Mouse (Mus musculus): Measurements from ENCODE around the gene Sowahd.
"Not testable (repeated sequence)": the region's sequence is repeated elsewhere in the genome, so short reads cannot be mapped to it uniquely, and the experiment has no call there.

Sowahd gene

DNA sequence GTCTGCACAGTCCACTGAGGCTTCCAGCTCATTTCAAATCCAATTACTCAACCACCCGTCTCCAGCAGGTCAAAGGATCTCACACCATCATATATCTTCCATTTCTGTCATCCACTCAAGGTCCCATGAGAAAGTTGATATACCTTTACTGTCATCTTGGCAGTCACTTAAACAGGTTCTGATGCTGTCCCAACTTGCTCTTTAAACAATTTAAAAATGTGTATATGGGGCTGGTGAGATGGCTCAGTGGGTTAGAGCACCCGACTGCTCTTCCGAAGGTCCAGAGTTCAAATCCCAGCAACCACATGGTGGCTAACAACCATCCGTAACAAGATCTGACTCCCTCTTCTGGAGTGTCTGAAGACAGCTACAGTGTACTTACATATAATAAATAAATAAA, 31.7 kb downstream of the Sowahd start:
- not testable (repeated sequence) for H3K27me3 ChIP-seq (ENCODE audit: control insufficient read depth, insufficient read depth, low read length, poor library complexity, severe bottlenecking); H3K36me3 ChIP-seq (ENCODE audit: control insufficient read depth, insufficient read depth, low read length, poor library complexity, severe bottlenecking); DNase-seq (ENCODE audit: low read depth, low spot score)

DNA sequence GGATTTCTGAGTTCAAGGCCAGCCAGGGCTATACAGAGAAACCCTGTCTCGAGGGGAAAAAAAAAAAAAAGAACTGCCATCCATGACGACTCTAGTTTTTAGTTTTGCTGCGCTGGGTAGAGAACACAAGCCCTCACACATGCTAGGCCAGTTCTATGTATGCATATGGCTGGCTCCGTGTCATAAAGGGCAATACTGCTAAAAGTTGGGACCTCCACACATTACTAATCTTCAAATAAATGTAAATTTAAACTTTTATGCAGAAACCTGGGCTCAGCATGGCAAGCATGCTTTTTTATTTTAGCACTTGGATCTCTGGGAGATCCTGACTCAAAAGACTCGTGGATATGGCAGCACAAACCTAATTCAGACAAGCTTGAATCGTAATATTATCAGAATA, 32.5 kb downstream of the Sowahd start:
- no peak for DNase-seq (ENCODE audit: low read depth, low spot score)
- no peaks in the 10 kb centered on the region for H3K27me3 ChIP-seq (ENCODE audit: control insufficient read depth, insufficient read depth, low read length, poor library complexity, severe bottlenecking)

DNA sequence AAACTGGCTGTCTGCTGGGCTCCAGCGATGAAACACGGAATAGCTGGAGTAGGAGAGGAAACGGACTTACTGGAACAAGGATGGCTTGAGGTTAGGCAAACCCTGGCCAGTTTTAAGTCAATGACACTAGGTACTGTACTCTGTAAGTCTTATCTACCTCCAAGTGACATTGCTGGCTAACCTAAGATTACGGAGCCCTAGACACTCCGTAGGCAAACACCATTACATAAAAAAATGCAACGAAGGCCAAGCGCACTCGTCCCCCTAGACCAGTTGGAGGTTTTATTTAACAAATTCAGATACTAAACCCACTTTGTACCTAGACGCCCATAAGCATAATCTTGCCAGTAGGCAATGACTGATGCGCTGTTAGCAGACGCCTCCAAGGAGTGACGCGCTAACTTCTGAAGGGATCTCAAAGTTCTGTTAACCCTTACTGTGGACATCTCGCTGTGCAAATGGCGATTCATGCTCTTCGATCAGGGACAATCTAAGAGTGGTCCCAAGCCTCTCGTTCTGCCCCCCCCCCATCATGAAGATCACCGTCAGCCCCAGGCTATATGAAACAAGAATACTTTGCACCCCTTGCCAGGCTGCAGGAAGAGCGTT, 35.8 kb downstream of the Sowahd start:
- Histone ChIP-seq H3K36me3 (ENCODE audit: control insufficient read depth, insufficient read depth, low read length, poor library complexity, severe bottlenecking) (no peaks in the 10 kb centered on the region), H3K27me3 (ENCODE audit: control insufficient read depth, insufficient read depth, low read length, poor library complexity, severe bottlenecking) (no peaks in the 10 kb centered on the region)
- DNase-seq (ENCODE audit: low read depth, low spot score): no peak

More for the DNA sequence above, 32.5 kb downstream of the Sowahd start:
- no peaks in the 10 kb centered on the region for H3K36me3 ChIP-seq (ENCODE audit: control insufficient read depth, insufficient read depth, low read length, poor library complexity, severe bottlenecking)

DNA sequence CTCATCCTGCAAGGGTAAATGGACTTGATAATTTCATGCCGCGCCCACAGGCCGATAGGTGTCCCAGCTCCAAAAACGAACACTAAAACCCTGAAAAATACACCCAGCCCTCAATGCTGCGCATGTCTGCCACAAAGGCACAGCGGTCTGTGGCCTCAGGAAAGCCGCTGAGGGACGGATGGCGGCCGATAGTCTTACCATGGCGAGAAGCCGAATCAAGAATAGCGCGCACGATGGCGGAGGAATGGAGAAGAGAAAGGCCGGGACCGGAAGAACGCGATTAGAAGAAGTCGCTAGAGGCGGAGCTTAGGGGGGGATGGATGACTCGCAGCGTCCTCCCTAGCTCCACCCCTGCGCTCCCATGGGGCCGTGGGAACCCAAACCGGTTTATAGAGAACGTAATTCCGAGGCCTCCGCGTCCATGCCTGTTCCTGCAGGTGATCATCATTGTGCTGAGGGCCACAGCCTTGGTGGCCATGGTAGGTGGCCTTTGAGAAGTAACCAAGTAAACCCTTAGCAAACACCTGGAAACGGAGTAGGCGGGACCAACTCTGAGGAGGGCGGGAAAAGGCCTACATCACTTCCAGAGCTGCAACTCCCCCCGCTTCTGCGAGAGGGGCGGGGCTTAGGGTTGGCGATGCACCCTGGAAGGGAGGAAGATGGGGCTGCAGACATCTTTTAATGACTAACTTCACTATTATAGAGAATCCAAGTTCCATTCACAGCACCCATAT, 36.4 kb downstream of the Sowahd start, which contains the start of gene Rpl39:
TSS of gene Rpl39 (minus strand) at position 476 of the 734 bp plus-strand sequence.
- H3K27me3 ChIP-seq (ENCODE audit: control insufficient read depth, insufficient read depth, low read length, poor library complexity, severe bottlenecking): no peaks in the 10 kb centered on the region
- peak; percentile 93 for DNase-seq (ENCODE audit: low read depth, low spot score)
- H3K36me3 ChIP-seq (ENCODE audit: control insufficient read depth, insufficient read depth, low read length, poor library complexity, severe bottlenecking): no peaks in the 10 kb centered on the region

DNA sequence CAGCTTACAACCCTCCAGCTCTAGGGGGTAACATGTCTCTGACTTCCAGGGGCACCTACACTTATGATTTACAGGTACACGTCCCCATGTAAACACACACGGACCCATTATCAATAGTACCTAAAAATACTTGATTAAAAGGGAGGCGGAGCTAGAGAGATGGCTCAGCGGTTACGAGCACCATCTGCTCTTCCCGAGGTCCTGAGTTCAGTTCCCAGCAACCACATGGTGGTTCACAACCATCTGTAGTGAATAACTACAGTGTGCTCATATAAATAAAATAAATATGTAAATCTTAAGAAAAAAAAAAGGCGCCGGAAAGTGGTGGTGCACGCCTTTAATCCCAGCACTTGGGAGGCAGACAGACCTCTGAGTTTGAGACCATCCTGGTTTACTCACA, 37.0 kb downstream of the Sowahd start:
- Histone ChIP-seq H3K36me3 (ENCODE audit: control insufficient read depth, insufficient read depth, low read length, poor library complexity, severe bottlenecking) (no peaks in the 10 kb centered on the region), H3K27me3 (ENCODE audit: control insufficient read depth, insufficient read depth, low read length, poor library complexity, severe bottlenecking) (no peaks in the 10 kb centered on the region)
- DNase-seq (ENCODE audit: low read depth, low spot score): no peak

DNA sequence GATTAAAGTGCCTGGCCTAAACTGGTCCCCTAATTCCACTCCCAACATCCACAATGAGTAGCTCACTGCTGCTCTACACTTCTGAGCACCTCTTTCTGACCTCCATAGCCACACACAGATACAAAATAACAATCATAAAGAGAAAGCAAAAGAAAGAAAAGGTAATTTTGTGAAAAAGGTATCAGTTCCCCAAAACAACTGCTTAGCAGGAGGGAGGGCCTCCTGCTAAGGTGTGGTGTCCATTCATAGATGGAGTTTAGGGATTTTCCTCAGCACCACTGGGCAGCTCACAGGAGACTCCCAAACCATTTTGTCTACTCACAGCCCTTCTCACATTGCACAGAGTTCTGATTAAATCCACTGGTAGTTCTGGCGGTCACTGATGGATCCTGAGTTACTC, 40.1 kb downstream of the Sowahd start:
- peak; percentile 28 for DNase-seq (ENCODE audit: low read depth, low spot score)

DNA sequence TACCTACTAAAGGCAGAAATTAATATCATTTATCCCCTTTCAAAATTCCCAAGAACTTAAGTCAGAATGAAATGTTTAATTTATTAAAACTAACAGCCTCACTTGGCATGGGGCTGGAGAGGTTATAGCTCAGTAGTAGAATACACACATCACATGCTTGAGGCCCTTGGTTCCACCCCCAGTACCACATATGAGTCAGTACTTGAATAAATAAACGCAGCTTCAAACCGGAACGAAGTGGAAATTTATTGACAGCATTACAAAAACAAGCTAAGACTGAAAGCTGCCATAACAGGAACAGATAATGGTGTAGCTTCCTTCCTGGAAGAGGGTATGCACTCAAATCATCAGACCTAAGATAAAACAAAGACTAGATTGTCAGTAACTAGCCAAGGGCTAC, 42.8 kb downstream of the Sowahd start:
- Histone ChIP-seq H3K27me3 (ENCODE audit: control insufficient read depth, insufficient read depth, low read length, poor library complexity, severe bottlenecking) (no peaks in the 10 kb centered on the region), H3K36me3 (ENCODE audit: control insufficient read depth, insufficient read depth, low read length, poor library complexity, severe bottlenecking) (no peaks in the 10 kb centered on the region)
- no peak for DNase-seq (ENCODE audit: low read depth, low spot score)

More for the DNA sequence above, 40.1 kb downstream of the Sowahd start:
- Histone ChIP-seq H3K27me3 (ENCODE audit: control insufficient read depth, insufficient read depth, low read length, poor library complexity, severe bottlenecking) (no peaks in the 10 kb centered on the region), H3K36me3 (ENCODE audit: control insufficient read depth, insufficient read depth, low read length, poor library complexity, severe bottlenecking) (no peaks in the 10 kb centered on the region)

DNA sequence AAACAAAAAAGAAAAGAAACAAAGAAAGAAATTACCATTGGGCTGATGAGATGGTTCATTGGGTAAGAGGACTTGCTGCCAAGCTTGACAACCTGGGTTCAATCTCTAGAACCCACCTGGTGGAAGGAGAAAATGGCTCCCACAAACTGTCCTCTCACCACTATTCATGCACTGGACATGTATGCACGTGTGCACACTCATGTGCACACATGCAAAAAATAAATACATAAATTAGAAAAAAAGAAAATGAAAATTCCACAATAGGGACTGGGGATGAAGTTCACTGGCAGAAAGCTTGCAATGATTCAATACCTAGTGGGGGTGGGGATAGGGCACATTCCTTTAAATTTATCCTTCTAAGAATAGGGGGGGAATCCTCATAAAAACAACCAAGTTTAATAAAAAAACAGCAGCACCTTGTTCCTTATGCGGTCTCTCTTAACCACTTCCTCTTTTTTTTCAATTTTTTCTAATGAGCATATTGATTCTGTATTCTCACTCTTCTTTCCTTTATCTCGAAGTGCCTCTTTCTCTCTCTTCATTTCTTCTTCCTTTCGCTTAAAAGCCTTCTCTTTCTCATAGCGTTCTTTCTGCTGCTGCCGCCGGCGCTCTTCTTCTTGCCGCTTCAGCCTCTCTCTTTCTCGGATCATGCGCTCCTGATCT, 46.6 kb downstream of the Sowahd start:
- Histone ChIP-seq H3K27me3 (ENCODE audit: control insufficient read depth, insufficient read depth, low read length, poor library complexity, severe bottlenecking) (no peaks in the 10 kb centered on the region), H3K36me3 (ENCODE audit: control insufficient read depth, insufficient read depth, low read length, poor library complexity, severe bottlenecking) (no peaks in the 10 kb centered on the region)
- DNase-seq (ENCODE audit: low read depth, low spot score): peak; percentile 32

DNA sequence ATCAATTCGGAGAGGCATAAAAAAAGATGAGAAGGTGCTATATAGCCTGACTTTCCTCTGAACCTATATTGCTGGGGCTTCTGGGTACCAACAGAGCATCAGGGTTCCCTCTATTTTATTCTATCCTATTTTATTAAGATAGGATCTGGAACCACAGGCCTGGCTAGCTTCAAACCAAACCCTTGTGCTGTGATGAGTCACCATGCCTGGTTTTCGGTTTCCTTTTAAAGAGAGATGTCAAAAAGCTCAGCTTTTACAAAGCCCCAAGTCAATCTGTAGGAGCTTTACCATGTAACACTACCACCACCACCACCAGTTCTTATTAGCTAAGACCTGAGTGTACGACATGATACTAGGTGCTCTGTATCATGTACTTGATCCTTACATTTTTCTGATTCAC, 50.0 kb downstream of the Sowahd start:
- no peak for DNase-seq (ENCODE audit: low read depth, low spot score)
- Histone ChIP-seq H3K27me3 (ENCODE audit: control insufficient read depth, insufficient read depth, low read length, poor library complexity, severe bottlenecking) (no peaks in the 10 kb centered on the region), H3K36me3 (ENCODE audit: control insufficient read depth, insufficient read depth, low read length, poor library complexity, severe bottlenecking) (no peaks in the 10 kb centered on the region)
